Mouse (Mus musculus): ENCODE measurements around the gene Taf1c. TPM values are rescaled to one million over a fixed set of nuclear protein-coding genes. Genes with fewer than 3 reads are reported as not detected.

Gene Taf1c
- polyA plus RNA-seq (2015; fragmentation: Illumina TruSeq; extraction: RNeasy Lipid Tissue Mini Kit (QIAGEN cat#74804); ENCODE audit: insufficient read depth, low replicate concordance), result 2.6 TPM

DNA sequence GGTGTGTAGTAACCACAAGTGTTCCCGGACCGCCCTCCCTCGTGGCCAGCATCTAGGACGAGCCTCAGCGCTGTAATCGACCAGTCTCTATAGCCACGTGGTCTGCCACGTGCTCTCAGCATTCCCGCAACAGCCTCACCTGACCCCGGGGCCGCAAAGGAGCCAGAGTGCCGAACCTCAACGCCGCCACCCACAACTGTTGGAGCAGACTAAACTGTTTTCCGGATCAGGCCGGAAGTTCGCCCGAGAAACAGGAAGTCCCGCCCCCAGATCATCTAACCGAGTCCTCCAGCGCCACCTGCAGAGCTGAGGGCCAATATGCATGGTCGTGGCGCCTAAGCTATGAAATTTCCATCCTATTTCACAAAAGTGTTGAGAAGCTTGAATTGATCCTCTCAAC, at the start of gene Taf1c:
Taf1c (minus strand) TSS at position 227 of the 400 bp plus-strand sequence.

GRCm38 (mm10) chr8:119635378-119635777, 30.4 kb upstream of the Taf1c start, which contains the start of gene Kcng4:
Gene Kcng4 (minus strand): TSS chr8:119635680.

GRCm38 (mm10) chr8:119612471-119612870, 7.4 kb upstream of the Taf1c start, which contains the start of gene Adad2:
Gene Adad2 (plus strand): TSS chr8:119612747.

DNA sequence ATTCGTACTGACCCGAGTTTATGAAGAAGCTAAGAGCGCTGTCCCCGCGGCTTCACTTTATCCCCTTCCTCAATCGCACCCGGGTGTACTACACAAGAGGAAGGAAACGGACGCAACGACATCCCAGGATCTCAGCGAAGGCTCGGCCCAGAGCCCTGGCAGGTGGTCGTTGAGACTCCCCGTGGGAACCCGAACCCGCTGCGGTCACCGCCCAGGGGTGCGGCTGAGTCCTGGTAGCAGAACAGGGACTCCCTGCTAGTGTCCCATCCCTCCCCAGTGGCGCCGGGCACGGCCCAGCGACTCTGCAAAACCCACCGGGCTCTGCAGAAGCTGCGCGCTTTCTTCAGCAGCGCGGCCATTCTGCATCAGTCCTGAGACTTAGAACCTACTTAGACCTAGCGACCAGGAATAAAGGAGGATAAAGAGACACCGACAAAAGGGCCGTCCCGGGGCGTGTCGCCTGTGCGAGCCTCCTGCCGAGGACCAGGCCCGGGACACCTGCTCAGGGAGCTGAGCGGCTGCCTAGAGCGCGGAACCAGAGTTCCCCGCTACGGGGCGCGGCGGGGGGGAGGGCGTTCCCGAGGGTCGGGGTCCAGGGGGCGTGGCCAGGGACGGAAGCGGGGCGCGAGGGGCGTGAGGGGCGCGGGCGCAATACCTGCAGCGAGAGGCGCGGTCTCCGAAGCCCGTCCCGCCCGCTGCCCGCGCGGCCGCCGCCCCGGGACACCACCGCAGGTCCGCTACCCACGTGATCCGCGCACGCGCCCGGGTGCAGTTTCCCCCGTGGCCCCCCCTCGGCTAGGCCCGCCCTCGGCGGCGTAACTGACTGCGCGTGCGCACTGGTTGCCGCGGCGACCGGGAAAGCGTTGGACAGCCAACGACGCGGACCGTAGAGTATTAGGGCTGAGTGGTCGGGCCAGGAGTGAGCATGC, 30.3 kb downstream of the Taf1c start, which contains the start of the genes Hsdl1 and Dnaaf1:
Hsdl1 (minus strand) TSS at position 747 of the 929 bp plus-strand sequence.
Dnaaf1 (plus strand) TSS at position 799 of the 929 bp plus-strand sequence.

GRCm38 (mm10) chr8:119558603-119559401, 46.2 kb downstream of the Taf1c start, which contains the start of gene Mbtps1:
Gene Mbtps1 (minus strand): TSS chr8:119558735.

Other genes starting within 250 kb of the Taf1c start
- 6.8 TPM for gene Mlycd, start 210.3 kb downstream of the Taf1c start, polyA plus RNA-seq (2015; fragmentation: Illumina TruSeq; extraction: RNeasy Lipid Tissue Mini Kit (QIAGEN cat#74804); ENCODE audit: insufficient read depth, low replicate concordance)
- 1.3 TPM for gene Osgin1, start 171.1 kb downstream of the Taf1c start, polyA plus RNA-seq (2015; fragmentation: Illumina TruSeq; extraction: RNeasy Lipid Tissue Mini Kit (QIAGEN cat#74804); ENCODE audit: insufficient read depth, low replicate concordance)
- 0.26 TPM for gene Necab2, start 158.5 kb downstream of the Taf1c start, polyA plus RNA-seq (2015; fragmentation: Illumina TruSeq; extraction: RNeasy Lipid Tissue Mini Kit (QIAGEN cat#74804); ENCODE audit: insufficient read depth, low replicate concordance)
- 0.17 TPM for gene Slc38a8, start 103.5 kb downstream of the Taf1c start, polyA plus RNA-seq (2015; fragmentation: Illumina TruSeq; extraction: RNeasy Lipid Tissue Mini Kit (QIAGEN cat#74804); ENCODE audit: insufficient read depth, low replicate concordance)
- gene Mbtps1, start 46.5 kb downstream of the Taf1c start, polyA plus RNA-seq (2015; fragmentation: Illumina TruSeq; extraction: RNeasy Lipid Tissue Mini Kit (QIAGEN cat#74804); ENCODE audit: insufficient read depth, low replicate concordance), result 65.4 TPM
- 31.2 TPM for gene Hsdl1, start 30.0 kb downstream of the Taf1c start, polyA plus RNA-seq (2015; fragmentation: Illumina TruSeq; extraction: RNeasy Lipid Tissue Mini Kit (QIAGEN cat#74804); ENCODE audit: insufficient read depth, low replicate concordance)
- not detected for gene Dnaaf1, start 30.0 kb downstream of the Taf1c start, polyA plus RNA-seq (2015; fragmentation: Illumina TruSeq; extraction: RNeasy Lipid Tissue Mini Kit (QIAGEN cat#74804); ENCODE audit: insufficient read depth, low replicate concordance)
- not detected for gene Adad2, start 7.5 kb upstream of the Taf1c start, polyA plus RNA-seq (2015; fragmentation: Illumina TruSeq; extraction: RNeasy Lipid Tissue Mini Kit (QIAGEN cat#74804); ENCODE audit: insufficient read depth, low replicate concordance)
- gene Kcng4, start 30.5 kb upstream of the Taf1c start, polyA plus RNA-seq (2015; fragmentation: Illumina TruSeq; extraction: RNeasy Lipid Tissue Mini Kit (QIAGEN cat#74804); ENCODE audit: insufficient read depth, low replicate concordance), result 0.07 TPM
- 1.4 TPM for gene Wfdc1, start 61.1 kb upstream of the Taf1c start, polyA plus RNA-seq (2015; fragmentation: Illumina TruSeq; extraction: RNeasy Lipid Tissue Mini Kit (QIAGEN cat#74804); ENCODE audit: insufficient read depth, low replicate concordance)
- gene Atp2c2, start 94.8 kb upstream of the Taf1c start, polyA plus RNA-seq (2015; fragmentation: Illumina TruSeq; extraction: RNeasy Lipid Tissue Mini Kit (QIAGEN cat#74804); ENCODE audit: insufficient read depth, low replicate concordance), result not detected
- 4.4 TPM for gene Tldc1, start 173.2 kb upstream of the Taf1c start, polyA plus RNA-seq (2015; fragmentation: Illumina TruSeq; extraction: RNeasy Lipid Tissue Mini Kit (QIAGEN cat#74804); ENCODE audit: insufficient read depth, low replicate concordance)
- 125 TPM for gene Cotl1, start 235.3 kb upstream of the Taf1c start, polyA plus RNA-seq (2015; fragmentation: Illumina TruSeq; extraction: RNeasy Lipid Tissue Mini Kit (QIAGEN cat#74804); ENCODE audit: insufficient read depth, low replicate concordance)